Comparison of ENCODE assay signal across 8 mouse cellular contexts in the genomic region with DNA sequence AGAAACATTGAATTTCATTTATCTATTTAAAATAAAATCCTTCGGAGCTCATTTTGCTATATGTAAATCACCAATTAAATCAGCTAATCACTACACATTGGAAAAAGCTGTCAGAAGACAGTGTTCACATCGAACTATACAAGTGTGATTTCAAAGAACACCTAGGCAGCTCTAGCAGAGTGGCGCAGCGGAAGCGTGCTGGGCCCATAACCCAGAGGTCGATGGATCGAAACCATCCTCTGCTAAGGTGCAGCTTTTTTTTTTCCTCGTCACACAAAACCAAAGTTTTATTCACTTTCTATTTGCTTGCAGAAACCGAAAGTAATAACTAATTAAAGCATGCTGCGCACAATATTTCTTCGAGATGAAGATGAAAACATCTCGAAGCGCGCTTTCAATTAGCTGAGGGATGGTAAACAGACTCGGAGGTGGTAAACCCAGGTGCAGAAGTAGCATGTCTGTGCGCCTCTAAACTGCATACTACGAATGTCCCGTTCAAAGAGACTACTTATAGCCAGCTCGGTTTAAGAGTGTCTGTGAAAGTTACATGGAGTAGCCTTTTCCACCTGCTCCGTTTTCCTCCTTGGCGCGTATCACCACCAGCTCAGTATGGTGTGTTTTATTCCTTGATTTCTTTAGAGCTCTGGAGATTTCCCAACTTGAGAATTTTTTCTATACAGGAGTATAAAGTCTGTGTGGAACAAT. TPM values are rescaled to one million over a fixed set of nuclear protein-coding genes. Genes with fewer than 3 reads are reported as not detected.
DNase-seq lines count a peak whose midpoint lies in the region; ATAC-seq lines count a peak whose summit lies in the region.

No protein-coding gene starts in this region.

- peak overlapping the region; percentile 62 for H3K4me3 ChIP-seq in hindbrain, embryonic 13.5 days

- peak; percentile 86 for ATAC-seq in hindbrain, embryonic 13.5 days (ENCODE audit: low FRiP score)

- no peak overlapping the region for H3K27ac ChIP-seq in hindbrain, embryonic 13.5 days

- no peaks in the 10 kb centered on the region for H3K27me3 ChIP-seq in hindbrain, embryonic 13.5 days

- H3K9ac ChIP-seq in hindbrain, embryonic 13.5 days = peak overlapping the region; percentile 68

- peak; percentile 68 for DNase-seq in R1 (ENCODE audit: low read depth, low spot score)
- DNase-seq in cerebellum, postnatal 14 days = peak; percentile 88 to 89
- DNase-seq in frontal cortex, postnatal 25 days (ENCODE audit: low spot score in 2 of 2) = peak; percentile 76 to 88
- DNase-seq in layer of hippocampus, postnatal 14 days (ENCODE audit: low spot score in 2 of 2) = peak; percentile 81 to 87
- DNase-seq in lung, postnatal 25 days (ENCODE audit: low spot score) = peak; percentile 80
- peak; percentile 91 for DNase-seq in retina, embryonic 14.5 days (ENCODE audit: low spot score)
- peak; percentile 81 for DNase-seq in thymus, postnatal 36 days

- peaks cover 17% of the 10 kb centered on the region for H3K4me1 ChIP-seq in hindbrain, embryonic 13.5 days (replicated peaks)

- H3K4me2 ChIP-seq in hindbrain, embryonic 13.5 days = peak overlapping the region; percentile 63

- no peaks in the 10 kb centered on the region for H3K36me3 ChIP-seq in hindbrain, embryonic 13.5 days

- H3K9me3 ChIP-seq in hindbrain, embryonic 13.5 days = no peaks in the 10 kb centered on the region

- WGBS in hindbrain, embryonic 13.5 days = 3% methylated on average over 22 of the region's 22 CpGs

RNA-seq across cellular contexts. Expression of a gene that starts 5.0 kb away (rescaled TPM):
- 1.1 and 1.9 TPM in 2 replicates for polyA plus RNA-seq in hindbrain, embryonic 13.5 days (2015; fragmentation: Nextera tagmentation; extraction: Ambion mirVana)
- total RNA-seq in layer of hippocampus, postnatal 14 days (2021) = 10 to 100 TPM; 31.7 to 51.2 TPM

RNA-seq across cellular contexts. Expression of a gene that starts 5.2 kb away (rescaled TPM):
- polyA plus RNA-seq in hindbrain, embryonic 13.5 days (2015; fragmentation: Nextera tagmentation; extraction: Ambion mirVana) = 12.9 and 14.0 TPM in 2 replicates
- total RNA-seq in layer of hippocampus, postnatal 14 days (2021) = 10 to 100 TPM; 17.4 to 55.0 TPM

RNA-seq across cellular contexts. Expression of a gene that starts 6.5 kb away (rescaled TPM):
- polyA plus RNA-seq in hindbrain, embryonic 13.5 days (2015; fragmentation: Nextera tagmentation; extraction: Ambion mirVana) = 5.9 and 6.4 TPM in 2 replicates
- 10 to 100 TPM; 68.2 to 84.2 TPM for total RNA-seq in layer of hippocampus, postnatal 14 days (2021)

RNA-seq across cellular contexts. Expression of a gene that starts 10.9 kb away (rescaled TPM):
- polyA plus RNA-seq in hindbrain, embryonic 13.5 days (2015; fragmentation: Nextera tagmentation; extraction: Ambion mirVana) = 1.9 and 2.3 TPM in 2 replicates
- 10 to 100 TPM in 1 of 2 experiments, 1 to 10 TPM in 1; 8.6 to 12.7 TPM for total RNA-seq in layer of hippocampus, postnatal 14 days (2021)

RNA-seq across cellular contexts. Expression of a gene that starts 13.1 kb away (rescaled TPM):
- polyA plus RNA-seq in hindbrain, embryonic 13.5 days (2015; fragmentation: Nextera tagmentation; extraction: Ambion mirVana) = not detected in 2 replicates
- not detected for total RNA-seq in layer of hippocampus, postnatal 14 days (2021)
